Mouse (Mus musculus) lung, postnatal 0 days (tissue): Measurements from ENCODE around the gene Emc7.
"Not testable (repeated sequence)": the region's sequence is repeated elsewhere in the genome, so short reads cannot be mapped to it uniquely, and the experiment has no call there.

Experiments
- CTCF ChIP-seq: IDR thresholded peaks from 2 replicates; pipeline ENCODE4 v1.5.1; 2016; ENCODE audit warnings: antibody characterized with exemption, mild to moderate bottlenecking
- EP300 ChIP-seq: IDR thresholded peaks from 2 replicates; pipeline ENCODE4 v1.6.1; 2016; ENCODE audit warnings: antibody characterized with exemption, mild to moderate bottlenecking, control low read depth

GRCm38 (mm10) chr2:112452513-112452912 is 2.3 kb upstream of the Emc7 start:
- not testable (repeated sequence) for TF ChIP-seq CTCF, EP300
